Mouse (Mus musculus) lung, adult 2 months (tissue): ENCODE data around the gene Pacsin1. TPM values are rescaled to one million over a fixed set of nuclear protein-coding genes. Genes with fewer than 3 reads are reported as not detected.

Experiments
- DNase-seq: peaks from one replicate; pipeline ENCODE4 v3.0.0; 2022
- H3K4me1 ChIP-seq: fragments of 200-500 bp; 2 replicates; pipeline ENCODE4 v1.6.1; 2011; ENCODE audit warnings: low read length; ENCODE audit not compliant: control insufficient read depth, insufficient read depth
- H3K4me3 ChIP-seq: fragments of 200-500 bp; replicated peaks from 2 replicates; pipeline ENCODE3; 2011; ENCODE audit warnings: low read depth, mild to moderate bottlenecking, control low read depth, low read length; ENCODE audit errors: extremely low read depth
- CTCF ChIP-seq: fragments of 200-500 bp; IDR thresholded peaks from 2 replicates; pipeline ENCODE4 v1.5.1; 2011; ENCODE audit warnings: mild to moderate bottlenecking, low read length, control low read depth; ENCODE audit not compliant: insufficient read depth
- POLR2A ChIP-seq: fragments of 200-500 bp; IDR thresholded peaks from 2 replicates; pipeline ENCODE4 v1.6.1; 2011; ENCODE audit warnings: low read depth, mild to moderate bottlenecking, control low read depth, low read length, borderline replicate concordance; ENCODE audit errors: extremely low read depth
- WGBS: fragments of 180-500 bp; shearing (Covaris S2); methylation state at CpG from one replicate; pipeline ENCODE4 v1.1.7; 2018; 5-methylcytosine and 5-hydroxymethylcytosine counted together
- polyA plus RNA-seq: library from polyadenylated mRNA; depleted of rRNA; stranded (reverse); fragments of >200 nt; gene quantifications from 2 replicates; pipeline ENCODE4 v1.2.3, GENCODE M21; 2012

Gene Pacsin1
- polyA plus RNA-seq, 1 experiment: 1.0 TPM

DNA sequence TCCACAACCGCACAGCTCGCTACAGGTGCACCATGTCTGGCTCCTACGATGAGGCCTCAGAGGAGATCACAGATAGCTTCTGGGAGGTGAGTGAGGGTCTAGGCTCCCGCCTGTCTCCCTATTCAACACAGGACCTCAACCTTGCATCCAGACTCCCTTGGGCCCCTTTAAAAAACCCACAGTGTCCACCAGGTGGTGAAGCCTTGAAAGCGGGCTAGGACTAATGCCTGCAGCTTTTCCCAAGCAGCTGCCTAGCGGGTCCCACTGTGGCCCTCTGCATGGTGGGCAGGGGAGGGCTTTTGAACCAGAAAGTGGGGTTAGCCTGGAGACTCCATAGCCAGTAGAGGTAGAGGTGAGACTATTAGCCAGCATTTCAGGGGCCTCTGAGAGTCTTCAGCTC lies 46.5 kb downstream of the Pacsin1 start:
- TF ChIP-seq POLR2A: no peak
- TF ChIP-seq CTCF: no peak
- 84% methylated on average over 6 of the region's 6 CpGs for WGBS
- DNase-seq: no peak
- Histone ChIP-seq H3K4me1 (peaks cover 2% of the 10 kb centered on the region; the same call in 1 of the 2 replicates), H3K4me3 (no peak overlapping the region)

- under 1% methylated on average over 33 of the region's 34 CpGs for WGBS
- no peak for TF ChIP-seq POLR2A
- TF ChIP-seq CTCF: peak; percentile 60
- H3K4me1 ChIP-seq: peaks cover 2% of the 10 kb centered on the region; the same call in 1 of the 2 replicates
- H3K4me3 ChIP-seq: peak overlapping the region; percentile 43
- peak; percentile 41 for DNase-seq
Measured at GRCm38 (mm10) chr17:27702518-27702917, 47.2 kb downstream of the Pacsin1 start.

DNA sequence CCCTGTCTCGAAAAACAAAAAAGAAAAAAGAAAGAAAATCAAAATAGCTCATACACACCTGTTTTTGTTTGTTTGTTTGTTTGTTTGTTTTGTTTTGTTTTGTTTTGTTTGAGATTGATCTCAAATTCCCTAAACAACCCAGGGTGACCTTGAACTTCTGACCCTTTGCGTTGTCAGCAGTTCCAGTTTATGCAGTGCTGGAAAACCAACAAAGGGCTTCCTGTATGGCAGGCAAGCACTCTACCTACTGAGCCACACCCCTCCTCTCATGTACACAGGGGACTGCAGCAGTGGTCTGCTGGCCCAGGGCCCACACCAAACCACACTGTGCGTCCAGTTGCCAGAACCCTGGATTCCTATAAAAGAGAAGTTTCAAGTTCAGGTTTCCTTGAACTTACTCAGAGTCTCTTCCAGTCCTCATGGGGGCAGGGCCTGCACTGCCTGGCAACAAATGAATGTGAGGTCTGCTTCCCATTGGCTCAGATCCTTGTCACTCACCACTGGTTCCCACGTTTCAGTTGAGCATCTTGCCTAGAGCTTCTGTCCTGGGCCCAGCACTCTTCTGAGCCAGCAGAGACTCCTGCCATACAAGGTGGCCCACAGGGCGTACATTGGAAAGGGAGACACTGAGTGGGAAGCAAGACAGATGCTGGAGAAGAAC lies 48.8 kb downstream of the Pacsin1 start:
- no peak for DNase-seq
- no peak for TF ChIP-seq POLR2A
- no peak for TF ChIP-seq CTCF

DNA sequence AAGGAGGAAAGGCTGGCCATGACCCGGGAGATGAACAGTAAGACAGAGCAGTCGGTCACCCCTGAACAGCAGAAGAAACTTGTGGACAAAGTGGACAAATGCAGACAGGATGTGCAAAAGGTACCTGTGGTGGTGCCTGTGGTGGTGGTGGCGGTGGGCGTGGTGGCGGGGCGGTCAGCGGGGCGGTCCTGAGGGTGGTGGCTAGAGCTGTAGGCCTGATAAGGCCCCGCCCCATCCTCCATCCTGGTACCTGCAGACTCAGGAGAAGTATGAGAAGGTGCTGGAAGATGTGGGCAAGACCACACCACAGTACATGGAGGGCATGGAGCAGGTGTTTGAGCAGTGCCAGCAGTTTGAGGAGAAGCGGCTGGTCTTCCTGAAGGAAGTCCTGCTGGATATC lies 50.4 kb downstream of the Pacsin1 start:
- no peak for TF ChIP-seq CTCF
- no peak for TF ChIP-seq POLR2A
- 47% methylated on average over 8 of the region's 10 CpGs for WGBS
- DNase-seq: no peak
- no peak overlapping the region for H3K4me3 ChIP-seq
- H3K4me1 ChIP-seq: peaks cover 6% of the 10 kb centered on the region

More for the DNA sequence above, 48.8 kb downstream of the Pacsin1 start:
- WGBS: 62% methylated on average over 5 of the region's 5 CpGs
- Histone ChIP-seq H3K4me3 (no peak overlapping the region), H3K4me1 (peaks cover 6% of the 10 kb centered on the region)

- 3% methylated on average over 24 of the region's 25 CpGs for whole genome bisulfite sequencing
- TF ChIP-seq POLR2A (no peak), CTCF (no peak)
- peaks cover 4% of the 10 kb centered on the region for H3K4me1 ChIP-seq
- peak overlapping the region; percentile 51 for H3K4me3 ChIP-seq
- peak; percentile 41 for DNase-seq
Measured at GRCm38 (mm10) chr17:27707954-27708661, 52.8 kb downstream of the Pacsin1 start.

DNA sequence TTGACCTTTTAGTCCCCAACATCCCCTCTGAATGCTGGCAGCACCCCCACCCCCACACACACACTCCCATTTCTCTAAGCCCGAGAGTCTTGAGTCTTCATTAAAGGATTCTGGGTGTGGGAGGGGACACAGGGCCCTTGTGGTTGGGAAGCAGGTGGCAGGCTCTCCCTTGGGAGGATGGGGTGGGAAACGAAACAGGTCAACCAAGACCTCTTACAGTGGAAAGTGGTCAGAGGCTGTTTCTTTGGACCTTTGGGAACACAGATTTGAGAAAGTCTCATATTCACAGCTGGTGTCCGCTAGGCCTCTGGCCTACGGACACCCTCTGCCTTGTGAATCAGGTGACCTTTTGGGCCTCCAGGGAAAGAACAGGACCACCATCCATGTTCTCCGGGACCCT lies 54.3 kb downstream of the Pacsin1 start:
- 81% methylated on average over 5 of the region's 5 CpGs for WGBS
- DNase-seq: no peak
- TF ChIP-seq CTCF (no peak), POLR2A (no peak)
- peaks cover 4% of the 10 kb centered on the region for H3K4me1 ChIP-seq
- no peak overlapping the region for H3K4me3 ChIP-seq

DNA sequence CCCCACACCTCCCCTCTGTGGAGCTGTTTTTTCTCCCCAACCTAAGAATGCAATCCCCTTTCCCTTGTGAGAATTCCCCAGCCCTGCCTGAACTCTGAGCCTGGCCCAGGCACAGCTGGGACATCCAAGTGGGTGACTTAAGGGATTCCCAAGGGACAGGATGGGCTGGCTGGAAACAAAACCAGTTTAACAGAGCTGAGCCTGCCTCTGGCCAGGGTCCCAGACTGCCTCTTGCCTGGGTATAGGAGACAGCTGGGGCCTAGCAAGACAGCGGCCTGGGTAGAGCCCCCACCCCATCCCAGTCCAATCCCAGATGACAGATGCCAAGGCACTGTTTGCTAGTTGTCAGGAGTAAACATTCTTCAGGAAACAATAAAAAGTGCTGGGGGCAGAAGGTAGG lies 57.5 kb downstream of the Pacsin1 start:
- no peak for TF ChIP-seq CTCF
- no peak for TF ChIP-seq POLR2A
- Histone ChIP-seq H3K4me1 (peaks cover 4% of the 10 kb centered on the region), H3K4me3 (no peak overlapping the region)
- no peak for DNase-seq
- WGBS: 83% methylated on average over 1 of the region's 1 CpGs

GRCm38 (mm10) chr17:27716804-27717203 lies 61.5 kb downstream of the Pacsin1 start:
- peak; percentile 53 for DNase-seq
- 10% methylated on average over 16 of the region's 16 CpGs for WGBS
- Histone ChIP-seq H3K4me1 (no peaks in the 10 kb centered on the region), H3K4me3 (peak overlapping the region; percentile 51)
- TF ChIP-seq CTCF (no peak), POLR2A (no peak)

- H3K4me3 ChIP-seq: no peak overlapping the region
- H3K4me1 ChIP-seq: no peaks in the 10 kb centered on the region
- TF ChIP-seq CTCF (no peak), POLR2A (no peak)
- WGBS: 54% methylated on average over 5 of the region's 5 CpGs
- DNase-seq: no peak
Measured at GRCm38 (mm10) chr17:27718250-27718649, 62.9 kb downstream of the Pacsin1 start.

DNA sequence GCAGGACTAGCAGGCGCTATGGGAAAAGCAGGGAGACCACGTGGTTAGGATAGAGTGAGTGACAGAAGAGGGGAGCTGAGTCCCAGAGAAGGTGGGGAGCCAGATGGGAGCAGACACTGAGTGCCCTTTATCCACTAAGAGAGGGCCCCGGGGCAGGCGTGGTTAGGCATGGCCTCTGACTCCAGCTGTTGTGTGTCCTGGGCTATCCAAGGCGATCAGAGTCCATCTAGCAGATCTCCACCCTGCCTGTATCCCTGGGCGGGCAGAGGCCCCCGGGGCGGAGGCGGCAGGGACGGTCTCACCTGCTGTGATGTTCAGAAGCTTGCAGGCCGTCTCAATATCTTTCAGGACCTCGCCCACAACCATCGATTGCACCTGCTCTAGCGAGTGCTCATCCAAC lies 64.4 kb downstream of the Pacsin1 start:
- Histone ChIP-seq H3K4me1 (no peaks in the 10 kb centered on the region), H3K4me3 (no peak overlapping the region)
- TF ChIP-seq CTCF (no peak), POLR2A (no peak)
- no peak for DNase-seq
- WGBS: 70% methylated on average over 14 of the region's 14 CpGs
